Mouse (Mus musculus): Measurements from ENCODE around the gene Kdelr1. TPM values are rescaled to one million over a fixed set of nuclear protein-coding genes. Genes with fewer than 3 reads are reported as not detected.

Kdelr1 gene
- total and polyA plus RNA-seq, 3 experiments = 42.3 to 60.6 TPM; not detected in 1

DNA sequence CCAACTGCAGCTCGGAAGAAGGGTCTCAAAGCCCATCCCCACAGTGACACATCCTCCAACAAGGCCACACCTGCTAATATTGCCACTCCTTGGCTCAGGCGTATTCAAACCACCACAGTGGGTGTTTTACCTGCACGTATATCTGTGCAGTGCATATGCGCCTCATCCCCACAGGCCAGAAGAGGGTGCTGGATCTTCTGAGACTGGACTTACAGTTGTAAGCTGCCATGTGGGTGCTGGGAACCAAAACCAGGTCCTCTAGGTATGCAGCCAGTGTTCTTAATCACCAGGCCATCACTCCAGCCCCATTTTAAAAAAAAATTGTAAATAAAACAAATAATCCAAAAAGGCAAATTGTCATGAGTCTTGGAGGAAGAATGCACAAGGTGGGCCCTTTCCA is 8.0 kb downstream of the Kdelr1 start:
- Histone ChIP-seq H3K4me3 (ENCODE audit: control insufficient read depth in 1 of 2, insufficient read depth in 1 of 2, low read depth in 2 of 2, low read length in 2 of 2) (no peak overlapping the region), H3K27me3 (ENCODE audit: control insufficient read depth in 1 of 2, insufficient read depth in 2 of 2, low read length in 2 of 2) (no peaks in the 10 kb centered on the region), H3K9me3 (replicated peaks; ENCODE audit: insufficient read depth, low read length) (no peaks in the 10 kb centered on the region), H3K9ac (ENCODE audit: control insufficient read depth, low read depth, low read length, poor library complexity, severe bottlenecking) (no peak overlapping the region), H3K27ac (ENCODE audit: control insufficient read depth, low read depth, low read length) (no peak overlapping the region), H3K79me2 (ENCODE audit: control insufficient read depth, insufficient read depth, low read length, poor library complexity) (no peaks in the 10 kb centered on the region), H3K36me3 (ENCODE audit: control insufficient read depth in 1 of 2, insufficient read depth in 2 of 2, low read length in 2 of 2) (peaks cover 0 to 5% of the 10 kb centered on the region in 2 experiments; a peak in 1 of 4 replicates), H3K4me1 (ENCODE audit: control insufficient read depth in 1 of 2, insufficient read depth in 2 of 2, low read length in 2 of 2) (no peaks in the 10 kb centered on the region)
- TF ChIP-seq GABPA (IDR thresholded peaks at IDR 0.05; ENCODE audit: low read depth, low read length) = no peak
- TF ChIP-seq RAD21 (IDR thresholded peaks at IDR 0.05; ENCODE audit: low read depth, low read length) = no peak
- no peak for TF ChIP-seq USF1 (IDR thresholded peaks at IDR 0.05; ENCODE audit: low read depth, low read length)
- no peak for TF ChIP-seq NELFE (IDR thresholded peaks at IDR 0.05; ENCODE audit: low read depth, low read length)
- TF ChIP-seq KAT2A (conservative IDR thresholded peaks at IDR 0.05; ENCODE audit: low read depth, low read length) = no peak
- no peak for TF ChIP-seq ELF1 (IDR thresholded peaks at IDR 0.05; ENCODE audit: low read depth, low read length)
- TF ChIP-seq EP300 (IDR thresholded peaks at IDR 0.05; ENCODE audit: low read depth in 1 of 2, low read length in 2 of 2) = no peak
- no peak for TF ChIP-seq JUND (IDR thresholded peaks at IDR 0.05; ENCODE audit: low read depth, low read length)
- no peak for TF ChIP-seq TCF12 (IDR thresholded peaks at IDR 0.05; ENCODE audit: low read depth, low read length)
- no peak for TF ChIP-seq MYC (IDR thresholded peaks at IDR 0.05; ENCODE audit: low read depth, low read length)
- TF ChIP-seq TAL1 (IDR thresholded peaks at IDR 0.05; ENCODE audit: low read length) = no peak
- no peak for TF ChIP-seq MAX (IDR thresholded peaks at IDR 0.05; ENCODE audit: low read length)
- TF ChIP-seq SIN3A (IDR thresholded peaks at IDR 0.05; ENCODE audit: low read length) = no peak
- TF ChIP-seq ZMIZ1 (IDR thresholded peaks at IDR 0.05; ENCODE audit: low read depth, low read length) = no peak
- no peak for TF ChIP-seq CTCF (IDR thresholded peaks at IDR 0.05 in 2 of 3, conservative IDR thresholded peaks at IDR 0.05 in 1 of 3; ENCODE audit: control insufficient read depth in 1 of 3, insufficient read depth in 1 of 3, low read depth in 2 of 3, low read length in 3 of 3, poor library complexity in 1 of 3, severe bottlenecking in 1 of 3)
- no peak for TF ChIP-seq NRF1 (IDR thresholded peaks at IDR 0.05; ENCODE audit: insufficient read depth, low read depth, low read length, poor library complexity, severe bottlenecking)
- no peak for TF ChIP-seq MAZ (IDR thresholded peaks at IDR 0.05; ENCODE audit: low read depth, low read length)
- no peak for DNase-seq (ENCODE audit: low read depth, low spot score)

DNA sequence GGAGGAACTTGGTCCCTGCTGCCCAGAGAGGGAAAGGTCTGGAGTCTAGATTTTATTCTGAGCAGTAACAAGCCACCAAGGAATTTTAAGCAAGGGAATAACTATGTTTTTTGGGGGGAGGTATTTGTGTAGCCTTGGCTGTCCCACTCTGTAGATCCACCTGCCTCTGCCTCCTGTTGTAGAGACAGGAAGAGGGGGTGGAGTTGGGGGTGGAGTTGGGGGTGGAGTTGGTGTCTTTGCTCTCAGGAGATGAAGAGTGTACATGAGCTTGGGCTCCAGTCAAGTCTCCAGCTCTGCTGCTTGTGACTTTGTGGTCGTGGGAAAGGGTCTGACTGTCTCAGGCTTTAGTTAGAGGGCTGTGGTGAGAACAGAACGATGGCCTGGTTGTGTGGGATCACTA is 8.4 kb downstream of the Kdelr1 start:
- no peak for TF ChIP-seq TAL1 (IDR thresholded peaks at IDR 0.05; ENCODE audit: low read length)
- TF ChIP-seq USF1 (IDR thresholded peaks at IDR 0.05; ENCODE audit: low read depth, low read length) = no peak
- TF ChIP-seq KAT2A (conservative IDR thresholded peaks at IDR 0.05; ENCODE audit: low read depth, low read length) = no peak
- no peak for TF ChIP-seq TCF12 (IDR thresholded peaks at IDR 0.05; ENCODE audit: low read depth, low read length)
- no peak for TF ChIP-seq ETS1 (IDR thresholded peaks at IDR 0.05; ENCODE audit: low read depth, low read length)
- no peak for TF ChIP-seq ZNF384 (IDR thresholded peaks at IDR 0.05; ENCODE audit: low read depth, low read length)
- TF ChIP-seq RCOR1 (IDR thresholded peaks at IDR 0.05; ENCODE audit: low read depth, low read length) = no peak
- TF ChIP-seq SMC3 (IDR thresholded peaks at IDR 0.05; ENCODE audit: low read depth, low read length) = no peak
- no peak for TF ChIP-seq USF2 (IDR thresholded peaks at IDR 0.05; ENCODE audit: borderline replicate concordance in 1 of 2, insufficient read depth in 1 of 2, low read depth in 1 of 2, low read length in 2 of 2)
- TF ChIP-seq E2F4 (IDR thresholded peaks at IDR 0.05; ENCODE audit: borderline replicate concordance, low read depth, low read length) = no peak
- no peak for TF ChIP-seq POLR2A (IDR thresholded peaks at IDR 0.05; ENCODE audit: control insufficient read depth in 1 of 2, insufficient read depth in 1 of 2, low read depth in 1 of 2, low read length in 2 of 2, poor library complexity in 1 of 2)
- no peak for TF ChIP-seq TBP (IDR thresholded peaks at IDR 0.05; ENCODE audit: low read depth, low read length)
- TF ChIP-seq GATA1 (IDR thresholded peaks at IDR 0.05; ENCODE audit: low read depth, low read length) = no peak
- TF ChIP-seq RAD21 (IDR thresholded peaks at IDR 0.05; ENCODE audit: low read depth, low read length) = no peak
- no peak for TF ChIP-seq ELF1 (IDR thresholded peaks at IDR 0.05; ENCODE audit: low read depth, low read length)
- no peak for TF ChIP-seq MEF2A (IDR thresholded peaks at IDR 0.05; ENCODE audit: extremely low read depth, insufficient replicate concordance, low read depth, low read length, poor library complexity, severe bottlenecking)
- H3K9me3 ChIP-seq (replicated peaks; ENCODE audit: insufficient read depth, low read length) = no peaks in the 10 kb centered on the region

More for the DNA sequence above, 8.4 kb downstream of the Kdelr1 start:
- H3K4me1 ChIP-seq (ENCODE audit: control insufficient read depth in 1 of 2, insufficient read depth in 2 of 2, low read length in 2 of 2) = no peaks in the 10 kb centered on the region
- no peaks in the 10 kb centered on the region for H3K27me3 ChIP-seq (ENCODE audit: control insufficient read depth in 1 of 2, insufficient read depth in 2 of 2, low read length in 2 of 2)
- H3K36me3 ChIP-seq (ENCODE audit: control insufficient read depth in 1 of 2, insufficient read depth in 2 of 2, low read length in 2 of 2) = peaks cover 0 to 5% of the 10 kb centered on the region in 2 experiments; a peak in 1 of 4 replicates
- DNase-seq (ENCODE audit: low read depth, low spot score) = no peak
- H3K79me2 ChIP-seq (ENCODE audit: control insufficient read depth, insufficient read depth, low read length, poor library complexity) = no peaks in the 10 kb centered on the region
- H3K9ac ChIP-seq (ENCODE audit: control insufficient read depth, low read depth, low read length, poor library complexity, severe bottlenecking) = no peak overlapping the region
- no peak overlapping the region for H3K4me3 ChIP-seq (ENCODE audit: control insufficient read depth in 1 of 2, insufficient read depth in 1 of 2, low read depth in 2 of 2, low read length in 2 of 2)
- no peak overlapping the region for H3K27ac ChIP-seq (ENCODE audit: control insufficient read depth, low read depth, low read length)

Measured in MEL (cell line).